Mouse (Mus musculus): ENCODE measurements at regions not wholly inside any gene's neighbourhood (a gene's known extent, or its start where the extent isn't known, plus 50 kb on each side); places are given as distances from the start of the nearest gene placed in this dataset.

- TF ChIP-seq CTCF (IDR thresholded peaks at IDR 0.05; ENCODE audit: low read depth, low read length): no peak
- no peak for TF ChIP-seq POLR2A (IDR thresholded peaks at IDR 0.05; ENCODE audit: insufficient read depth, low read length)
- TF ChIP-seq EP300 (IDR thresholded peaks at IDR 0.05; ENCODE audit: insufficient read depth, low read depth, low read length): no peak
- H3K27ac ChIP-seq (ENCODE audit: insufficient read depth, low read length): no peak overlapping the region
- H3K4me1 ChIP-seq (ENCODE audit: control insufficient read depth, insufficient read depth, low read length): no peaks in the 10 kb centered on the region
- no peak overlapping the region for H3K4me3 ChIP-seq (ENCODE audit: low read depth, low read length)
- H3K36me3 ChIP-seq (ENCODE audit: control insufficient read depth, insufficient read depth, low read length, poor library complexity, severe bottlenecking): no peaks in the 10 kb centered on the region
- no peaks in the 10 kb centered on the region for H3K9me3 ChIP-seq (replicated peaks; ENCODE audit: control insufficient read depth, insufficient read depth, low read length, poor library complexity, severe bottlenecking)
- H3K9ac ChIP-seq (ENCODE audit: low read depth, poor library complexity, severe bottlenecking): no peak overlapping the region
- no peaks in the 10 kb centered on the region; the same call in 1 of the 2 replicates for H3K27me3 ChIP-seq (ENCODE audit: control insufficient read depth, insufficient read depth, low read length, poor library complexity, severe bottlenecking)
Measured at GRCm38 (mm10) chr10:91679641-91680040, 498.5 kb upstream of the Tmpo start.

- TF ChIP-seq CTCF (IDR thresholded peaks at IDR 0.05; ENCODE audit: low read depth, low read length): no peak
- no peak for TF ChIP-seq EP300 (IDR thresholded peaks at IDR 0.05; ENCODE audit: insufficient read depth, low read depth, low read length)
- H3K27me3 ChIP-seq (ENCODE audit: control insufficient read depth, insufficient read depth, low read length, poor library complexity, severe bottlenecking): no peaks in the 10 kb centered on the region
- H3K9ac ChIP-seq (ENCODE audit: low read depth, poor library complexity, severe bottlenecking): no peak overlapping the region
Measured at GRCm38 (mm10) chr10:91637911-91638310, 456.8 kb upstream of the Tmpo start.

GRCm38 (mm10) chr10:91628672-91629071 is 447.6 kb upstream of the Tmpo start:
- Histone ChIP-seq H3K36me3 (ENCODE audit: control insufficient read depth, insufficient read depth, low read length, poor library complexity, severe bottlenecking) (no peaks in the 10 kb centered on the region), H3K4me1 (ENCODE audit: control insufficient read depth, insufficient read depth, low read length) (no peaks in the 10 kb centered on the region), H3K9ac (ENCODE audit: low read depth, poor library complexity, severe bottlenecking) (no peak overlapping the region), H3K9me3 (replicated peaks; ENCODE audit: control insufficient read depth, insufficient read depth, low read length, poor library complexity, severe bottlenecking) (no peaks in the 10 kb centered on the region), H3K27me3 (ENCODE audit: control insufficient read depth, insufficient read depth, low read length, poor library complexity, severe bottlenecking) (no peaks in the 10 kb centered on the region), H3K4me3 (ENCODE audit: low read depth, low read length) (no peak overlapping the region), H3K27ac (ENCODE audit: insufficient read depth, low read length) (no peak overlapping the region)
- TF ChIP-seq POLR2A (IDR thresholded peaks at IDR 0.05; ENCODE audit: insufficient read depth, low read length): no peak
- no peak for TF ChIP-seq EP300 (IDR thresholded peaks at IDR 0.05; ENCODE audit: insufficient read depth, low read depth, low read length)
- no peak for TF ChIP-seq CTCF (IDR thresholded peaks at IDR 0.05; ENCODE audit: low read depth, low read length)

More at GRCm38 (mm10) chr10:91637911-91638310, 456.8 kb upstream of the Tmpo start:
- Histone ChIP-seq H3K36me3 (ENCODE audit: control insufficient read depth, insufficient read depth, low read length, poor library complexity, severe bottlenecking) (no peaks in the 10 kb centered on the region), H3K4me3 (ENCODE audit: low read depth, low read length) (no peak overlapping the region), H3K27ac (ENCODE audit: insufficient read depth, low read length) (no peak overlapping the region), H3K9me3 (replicated peaks; ENCODE audit: control insufficient read depth, insufficient read depth, low read length, poor library complexity, severe bottlenecking) (no peaks in the 10 kb centered on the region), H3K4me1 (ENCODE audit: control insufficient read depth, insufficient read depth, low read length) (no peaks in the 10 kb centered on the region)

GRCm38 (mm10) chr10:91622281-91622680 is 441.2 kb upstream of the Tmpo start:
- H3K4me3 ChIP-seq (ENCODE audit: low read depth, low read length): no peak overlapping the region
- no peak overlapping the region for H3K27ac ChIP-seq (ENCODE audit: insufficient read depth, low read length)
- H3K4me1 ChIP-seq (ENCODE audit: control insufficient read depth, insufficient read depth, low read length): no peaks in the 10 kb centered on the region
- H3K36me3 ChIP-seq (ENCODE audit: control insufficient read depth, insufficient read depth, low read length, poor library complexity, severe bottlenecking): no peaks in the 10 kb centered on the region
- H3K9ac ChIP-seq (ENCODE audit: low read depth, poor library complexity, severe bottlenecking): no peak overlapping the region
- H3K27me3 ChIP-seq (ENCODE audit: control insufficient read depth, insufficient read depth, low read length, poor library complexity, severe bottlenecking): no peaks in the 10 kb centered on the region
- TF ChIP-seq POLR2A (IDR thresholded peaks at IDR 0.05; ENCODE audit: insufficient read depth, low read length) (no peak), CTCF (IDR thresholded peaks at IDR 0.05; ENCODE audit: low read depth, low read length) (no peak), EP300 (IDR thresholded peaks at IDR 0.05; ENCODE audit: insufficient read depth, low read depth, low read length) (no peak)
- H3K9me3 ChIP-seq (replicated peaks; ENCODE audit: control insufficient read depth, insufficient read depth, low read length, poor library complexity, severe bottlenecking): no peaks in the 10 kb centered on the region

GRCm38 (mm10) chr10:91613794-91614479 is 432.8 kb upstream of the Tmpo start:
- H3K4me3 ChIP-seq (ENCODE audit: low read depth, low read length): no peak overlapping the region
- no peaks in the 10 kb centered on the region for H3K27me3 ChIP-seq (ENCODE audit: control insufficient read depth, insufficient read depth, low read length, poor library complexity, severe bottlenecking)
- H3K9ac ChIP-seq (ENCODE audit: low read depth, poor library complexity, severe bottlenecking): no peak overlapping the region
- H3K4me1 ChIP-seq (ENCODE audit: control insufficient read depth, insufficient read depth, low read length): no peaks in the 10 kb centered on the region
- TF ChIP-seq EP300 (IDR thresholded peaks at IDR 0.05; ENCODE audit: insufficient read depth, low read depth, low read length) (no peak), CTCF (IDR thresholded peaks at IDR 0.05; ENCODE audit: low read depth, low read length) (no peak), POLR2A (IDR thresholded peaks at IDR 0.05; ENCODE audit: insufficient read depth, low read length) (no peak)
- no peaks in the 10 kb centered on the region for H3K9me3 ChIP-seq (replicated peaks; ENCODE audit: control insufficient read depth, insufficient read depth, low read length, poor library complexity, severe bottlenecking)
- no peak overlapping the region for H3K27ac ChIP-seq (ENCODE audit: insufficient read depth, low read length)
- no peaks in the 10 kb centered on the region for H3K36me3 ChIP-seq (ENCODE audit: control insufficient read depth, insufficient read depth, low read length, poor library complexity, severe bottlenecking)

- no peak overlapping the region for H3K4me3 ChIP-seq (ENCODE audit: low read depth, low read length)
- no peak for TF ChIP-seq EP300 (IDR thresholded peaks at IDR 0.05; ENCODE audit: insufficient read depth, low read depth, low read length)
- no peak for TF ChIP-seq POLR2A (IDR thresholded peaks at IDR 0.05; ENCODE audit: insufficient read depth, low read length)
- no peak for TF ChIP-seq CTCF (IDR thresholded peaks at IDR 0.05; ENCODE audit: low read depth, low read length)
- no peaks in the 10 kb centered on the region for H3K9me3 ChIP-seq (replicated peaks; ENCODE audit: control insufficient read depth, insufficient read depth, low read length, poor library complexity, severe bottlenecking)
- no peaks in the 10 kb centered on the region for H3K4me1 ChIP-seq (ENCODE audit: control insufficient read depth, insufficient read depth, low read length)
- H3K27ac ChIP-seq (ENCODE audit: insufficient read depth, low read length): no peak overlapping the region
- no peaks in the 10 kb centered on the region for H3K36me3 ChIP-seq (ENCODE audit: control insufficient read depth, insufficient read depth, low read length, poor library complexity, severe bottlenecking)
- H3K27me3 ChIP-seq (ENCODE audit: control insufficient read depth, insufficient read depth, low read length, poor library complexity, severe bottlenecking): no peaks in the 10 kb centered on the region
- H3K9ac ChIP-seq (ENCODE audit: low read depth, poor library complexity, severe bottlenecking): no peak overlapping the region
Measured at GRCm38 (mm10) chr10:91612052-91612451, 430.9 kb upstream of the Tmpo start.

Data from ES-Bruce4 (cell line).